Mouse (Mus musculus) left cerebral cortex, adult 11 months (tissue): ENCODE data around the gene Klhl32.
A peak's percentile ranks its signal among the peaks of the same experiment; 100 is the strongest.
"Not testable (repeated sequence)": the region's sequence is repeated elsewhere in the genome, so short reads cannot be mapped to it uniquely, and the experiment has no call there.

ENCODE experiments used
- DNase-seq: peaks from one replicate; pipeline ENCODE4 v3.0.0; 2022; ENCODE audit warnings: low spot score

Klhl32 gene

DNA sequence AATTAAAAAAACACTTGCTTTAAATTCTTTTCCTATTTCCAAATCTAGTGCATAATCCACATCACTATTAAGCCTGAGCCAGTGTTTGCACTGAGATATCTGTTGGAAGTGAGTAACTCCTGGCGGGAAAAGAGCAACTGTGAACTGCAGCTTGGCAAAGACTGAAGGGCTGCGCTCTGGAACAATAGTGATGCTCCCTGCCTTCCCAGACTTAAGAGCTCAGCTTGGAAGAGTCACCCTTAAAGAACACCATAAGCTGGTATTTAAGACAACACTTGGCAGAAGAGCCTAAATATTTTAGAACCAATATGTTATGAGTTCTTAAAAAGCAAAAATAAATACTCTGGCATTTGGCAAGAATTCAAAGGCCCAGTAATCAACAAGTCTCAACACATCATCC lies 55.7 kb downstream of the Klhl32 start:
- DNase-seq = no peak

DNA sequence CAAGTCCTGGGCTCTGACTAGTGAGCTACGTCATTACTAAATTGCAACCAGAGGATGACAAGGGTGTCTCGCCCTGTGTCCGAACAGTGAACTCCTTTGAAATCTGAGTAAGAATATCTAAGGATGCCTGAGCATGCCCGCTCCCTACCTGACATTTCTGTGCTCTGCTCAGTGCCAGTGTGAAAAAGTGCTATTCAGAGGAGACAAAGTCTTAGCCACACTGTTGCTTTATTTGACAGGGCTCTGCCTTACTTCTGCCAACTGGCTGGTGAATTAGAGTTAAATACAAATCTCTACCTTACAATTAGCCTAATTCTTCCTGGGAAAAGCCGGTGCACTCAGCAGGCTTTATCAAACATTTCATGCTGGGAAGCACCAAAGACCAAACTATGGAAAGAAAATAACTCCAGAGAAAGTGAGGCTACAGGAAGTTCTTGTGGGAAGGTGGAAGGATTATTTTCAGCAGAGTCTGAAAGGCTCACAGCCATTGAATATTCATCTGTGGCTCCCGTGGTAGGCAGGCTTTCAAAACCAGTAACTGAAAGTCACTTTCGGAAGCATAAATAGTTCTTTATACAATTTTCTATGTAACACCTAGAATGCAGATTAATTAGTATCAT lies 57.1 kb downstream of the Klhl32 start:
- no peak for DNase-seq

DNA sequence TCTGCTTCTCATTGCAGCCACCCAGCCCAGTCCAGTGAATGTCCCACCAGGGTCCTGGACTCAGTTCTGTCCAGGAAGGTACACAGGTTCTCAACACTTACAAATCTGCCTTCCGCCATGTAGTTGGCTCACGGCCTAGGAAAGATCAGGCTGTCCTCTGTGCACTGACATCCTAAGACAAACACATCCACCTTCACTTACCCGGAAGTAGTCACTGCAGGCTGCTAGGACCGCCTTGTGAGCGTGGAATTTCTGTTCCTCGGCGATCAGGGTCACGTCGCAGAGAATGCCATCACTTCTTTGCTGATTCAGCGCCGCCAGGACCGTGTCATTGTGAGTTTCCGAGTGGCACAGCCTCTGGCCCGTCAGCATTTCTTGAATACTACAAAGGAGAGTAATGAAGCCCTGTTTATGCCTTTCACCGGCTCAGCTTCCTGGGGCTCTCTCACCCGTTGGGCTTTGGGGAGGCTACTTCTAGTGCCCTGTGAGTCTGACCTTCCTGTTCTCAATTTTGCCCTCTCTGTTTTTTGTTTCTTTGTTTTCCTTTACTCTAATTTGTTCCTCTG lies 58.4 kb downstream of the Klhl32 start:
- no peak for DNase-seq

DNA sequence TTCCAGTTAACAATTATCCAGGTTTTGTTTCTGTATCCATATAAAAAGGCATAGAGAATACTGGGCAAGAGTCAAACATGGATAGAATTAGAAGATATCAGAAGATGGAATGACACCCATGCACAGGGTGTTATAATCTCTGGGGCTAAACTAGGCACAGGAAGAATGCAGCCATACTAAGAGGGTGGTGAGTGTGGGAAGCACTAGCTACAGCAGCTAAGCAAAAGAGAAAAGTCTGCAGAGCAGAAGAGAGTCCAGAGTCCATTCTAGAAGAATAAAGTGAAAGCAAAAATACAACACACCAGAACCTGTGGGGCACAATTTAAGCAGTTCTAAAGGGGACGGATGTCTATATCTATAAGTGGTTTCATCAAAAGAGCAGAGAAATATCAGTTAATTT lies 61.6 kb downstream of the Klhl32 start:
- no peak for DNase-seq

DNA sequence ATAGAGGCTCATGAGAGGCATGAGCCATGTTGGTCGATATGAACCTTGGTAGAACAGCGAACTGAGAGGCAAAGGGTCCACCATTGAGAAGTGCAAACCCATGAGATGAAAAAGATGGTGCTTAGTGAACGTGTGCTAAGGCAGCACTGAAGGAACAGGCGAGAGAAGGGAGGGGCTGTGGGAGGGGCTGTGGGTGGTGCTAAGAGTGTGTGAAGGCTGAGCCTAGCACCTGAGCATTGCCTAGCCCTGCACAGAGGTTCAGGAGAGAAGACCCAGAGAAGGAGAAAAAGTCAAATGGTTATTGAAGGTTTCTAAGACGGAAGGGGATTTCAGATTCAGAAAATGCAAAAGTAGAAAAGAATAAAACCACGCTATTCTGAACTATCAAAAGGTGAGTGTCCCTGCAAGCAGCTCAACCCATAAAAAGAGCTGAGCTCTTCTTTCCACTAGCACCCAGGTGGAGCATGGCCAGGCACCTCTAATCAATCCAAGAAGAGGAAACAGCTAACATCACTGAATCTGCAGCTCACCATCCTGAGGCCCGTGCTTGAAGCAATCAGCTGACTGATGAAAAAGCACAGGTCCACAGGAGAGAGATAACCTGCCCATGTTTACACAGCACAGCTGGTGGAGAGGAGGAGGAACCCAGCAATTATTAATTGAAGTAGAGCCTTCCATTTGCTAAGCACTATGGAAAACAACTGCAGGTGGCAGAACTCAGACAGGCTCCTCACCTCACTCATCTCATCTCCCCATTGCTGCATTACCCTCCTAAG lies 65.0 kb downstream of the Klhl32 start:
- no peak for DNase-seq

DNA sequence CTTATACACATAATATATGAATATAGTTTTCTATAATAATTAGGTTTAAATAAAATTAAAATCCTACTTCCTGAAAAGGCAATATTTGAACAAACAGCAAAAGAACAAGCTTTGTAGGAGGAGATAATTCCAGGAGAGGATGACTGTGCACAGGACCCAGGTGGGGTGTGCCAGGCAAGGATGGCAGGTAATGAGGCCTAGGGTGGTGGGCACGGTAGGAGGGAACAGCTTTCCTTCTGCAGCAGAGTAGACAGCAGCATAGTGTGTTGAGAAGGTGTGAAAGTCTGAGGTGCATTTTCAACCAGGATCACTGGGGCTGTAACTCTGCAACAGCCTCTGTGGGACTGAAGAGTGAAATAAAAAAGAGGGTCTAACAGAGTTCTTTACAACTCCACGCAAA lies 85.0 kb downstream of the Klhl32 start:
- no peak for DNase-seq

DNA sequence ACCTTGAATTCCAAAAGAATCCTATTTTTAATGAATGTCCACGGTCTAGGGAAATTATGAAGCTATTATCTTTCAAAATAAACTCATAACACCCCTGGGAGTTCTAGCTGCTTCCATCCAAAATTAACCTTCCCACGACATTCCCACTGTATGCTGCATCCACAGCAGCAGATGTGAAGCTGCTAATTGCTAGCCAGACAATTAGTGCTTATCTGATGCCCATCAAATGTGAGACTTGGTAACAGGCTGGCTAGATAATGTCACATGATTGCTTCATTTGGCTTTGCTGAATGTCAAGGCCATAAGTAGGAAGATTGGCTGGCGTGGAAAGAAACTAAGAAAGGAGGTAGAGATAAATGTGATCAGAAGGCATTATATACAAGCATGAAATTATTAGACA lies 85.5 kb downstream of the Klhl32 start:
- no peak for DNase-seq

DNA sequence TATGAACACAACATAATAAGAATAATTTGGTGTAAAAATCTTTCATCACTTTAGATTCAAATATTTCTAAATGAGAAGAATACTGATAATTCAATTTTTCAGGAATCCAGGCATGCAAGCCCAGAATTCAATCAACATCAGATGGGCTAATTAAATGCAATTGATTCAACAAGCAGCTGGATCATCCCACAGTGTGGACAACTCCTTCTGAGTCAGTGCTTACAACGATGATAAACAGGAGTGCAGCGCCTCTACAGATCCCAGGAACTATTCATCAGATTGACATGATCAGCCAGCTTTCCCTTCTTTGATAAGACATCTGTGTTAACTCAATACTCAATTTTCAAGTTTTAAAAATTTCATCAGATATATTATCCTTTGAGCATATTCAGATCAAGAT lies 86.4 kb downstream of the Klhl32 start:
- no peak for DNase-seq

DNA sequence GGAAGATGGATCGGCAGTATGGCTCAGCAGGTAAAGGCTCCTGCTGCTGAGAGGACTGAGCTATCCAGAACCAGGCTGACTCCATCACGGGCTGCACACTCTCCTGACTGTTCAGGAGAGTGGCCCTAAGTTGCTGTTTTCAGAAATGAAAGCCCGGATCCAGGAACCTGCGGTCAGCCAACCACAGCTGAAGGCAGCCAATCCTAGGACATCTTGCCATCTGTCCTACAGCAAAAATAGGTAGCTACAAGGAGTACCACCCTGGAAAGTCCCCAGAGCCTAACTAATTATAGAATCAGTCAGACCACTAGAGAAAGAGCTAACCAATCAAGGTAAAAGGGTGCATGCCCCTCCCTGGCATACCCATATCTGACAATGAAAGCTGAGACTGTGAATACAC lies 87.5 kb downstream of the Klhl32 start:
- DNase-seq = no peak

- no peak for DNase-seq
Measured at GRCm38 (mm10) chr4:24758954-24759353, 92.0 kb downstream of the Klhl32 start.

DNA sequence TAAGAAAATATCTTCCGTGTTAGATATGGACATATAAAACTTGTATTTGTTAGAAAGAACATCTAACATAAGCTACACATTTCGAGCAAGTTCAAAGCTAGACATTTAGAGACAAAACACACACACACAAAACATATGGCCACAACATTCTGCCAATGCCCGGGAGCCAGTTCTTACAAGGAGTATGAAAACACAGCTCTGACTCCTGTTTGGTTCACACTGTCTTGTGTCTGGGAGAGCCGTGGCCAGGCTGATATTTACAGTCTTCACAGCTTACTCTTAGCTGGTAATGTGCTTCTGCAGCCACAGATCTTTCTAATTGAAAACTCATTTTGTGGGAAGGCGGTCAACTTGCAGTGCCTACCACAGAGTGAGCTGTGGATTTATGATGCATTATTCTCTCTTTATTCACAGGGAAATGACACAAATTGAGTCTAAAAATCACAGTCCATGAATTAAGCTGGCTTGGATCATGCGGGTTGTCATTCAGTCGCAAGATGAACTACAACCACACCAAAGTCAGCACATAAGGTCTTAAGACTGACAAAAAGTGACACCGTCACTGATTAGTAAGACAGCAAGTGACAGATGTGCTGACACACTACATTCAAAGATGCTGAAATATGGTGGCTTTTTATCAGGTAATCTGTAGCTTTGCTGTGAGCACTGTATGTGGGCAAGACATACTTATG lies 98.3 kb downstream of the Klhl32 start:
- DNase-seq = peak; percentile 6

GRCm38 (mm10) chr4:24737080-24737479 lies 113.8 kb downstream of the Klhl32 start:
- DNase-seq = peak; percentile 70

DNA sequence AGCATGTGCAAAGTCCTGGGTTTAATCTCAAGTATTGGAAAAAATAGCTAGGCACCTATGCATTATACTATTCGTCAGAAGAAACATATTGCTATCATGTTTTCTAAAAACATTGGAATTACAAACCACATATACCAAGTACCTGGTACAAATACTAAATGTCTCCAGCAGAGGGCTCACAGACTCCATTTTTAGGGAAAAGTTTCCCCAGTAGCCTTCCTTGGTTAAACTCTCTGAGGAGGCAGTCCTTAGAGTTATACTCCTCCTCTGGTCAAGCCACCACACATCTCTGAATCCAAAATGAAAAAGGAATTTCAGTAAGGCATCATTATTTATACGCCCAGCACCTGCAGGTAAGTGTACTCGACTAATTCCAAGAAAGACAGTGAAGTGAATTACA lies 130.1 kb downstream of the Klhl32 start:
- DNase-seq = peak; percentile 34

- DNase-seq = no peak
Measured at GRCm38 (mm10) chr4:24715559-24715958, 135.4 kb downstream of the Klhl32 start.

DNA sequence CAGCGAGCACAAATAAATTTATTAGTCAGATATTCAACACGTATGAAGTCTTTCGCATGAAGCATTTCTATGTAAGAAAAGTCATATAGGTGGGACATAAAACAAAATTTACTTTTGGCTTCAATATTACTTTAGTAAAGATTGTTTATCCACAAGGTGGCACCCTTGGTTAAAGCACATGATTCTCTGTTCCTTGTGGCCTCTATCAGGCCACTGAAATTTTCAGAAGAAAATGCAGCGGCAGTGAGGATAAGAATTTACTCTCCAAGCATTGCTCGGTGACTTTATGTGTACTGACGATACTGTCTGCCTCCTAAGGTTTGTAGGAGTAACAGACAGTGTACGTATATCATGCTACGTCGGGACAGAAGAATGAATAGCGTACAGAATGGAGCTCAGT lies 136.6 kb downstream of the Klhl32 start:
- DNase-seq = no peak

GRCm38 (mm10) chr4:24698528-24699117 lies 152.3 kb downstream of the Klhl32 start:
- DNase-seq = no peak

DNA sequence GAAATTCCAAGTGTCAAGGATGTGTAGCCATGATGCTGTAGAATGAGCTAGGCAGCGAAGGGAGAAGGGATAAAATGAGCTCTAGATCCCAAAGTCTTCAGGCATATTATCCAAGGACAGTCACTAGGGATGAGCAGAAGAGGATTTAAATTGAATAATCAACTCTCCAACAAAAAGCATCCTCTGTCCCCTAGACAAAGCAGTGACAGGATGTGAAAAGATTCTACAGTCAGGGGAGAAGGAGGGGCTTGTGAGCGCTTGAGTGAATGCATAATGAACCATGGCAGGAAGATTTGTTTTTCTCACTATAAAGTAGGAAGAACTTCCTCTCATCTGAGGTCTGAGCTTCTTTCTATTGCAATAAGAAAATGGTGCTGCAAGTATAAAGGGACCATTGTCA lies 170.8 kb downstream of the Klhl32 start:
- DNase-seq = no peak

- DNase-seq = no peak
Measured at GRCm38 (mm10) chr4:24670007-24670406, 180.9 kb downstream of the Klhl32 start.

DNA sequence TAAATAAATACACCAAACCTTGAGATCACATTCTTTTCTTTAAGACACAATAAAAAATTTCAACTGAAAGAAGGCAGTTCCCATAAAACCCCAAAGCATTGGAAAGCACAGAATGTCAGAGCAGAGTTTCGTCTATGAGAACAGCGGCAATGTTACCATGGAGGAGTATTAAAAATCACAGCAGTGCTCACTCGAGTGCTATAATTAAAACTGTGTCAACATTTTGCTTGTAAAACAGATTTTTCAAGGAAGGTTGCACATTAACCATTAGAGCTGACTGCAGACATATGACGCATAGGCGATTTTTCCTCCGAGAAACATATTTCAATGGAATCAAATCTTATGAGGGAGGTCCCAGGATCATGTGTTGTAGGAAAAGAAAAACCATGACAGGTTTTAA lies 191.7 kb downstream of the Klhl32 start:
- no peak for DNase-seq

- not testable (repeated sequence) for DNase-seq
Measured at GRCm38 (mm10) chr4:24644735-24645134, 206.2 kb downstream of the Klhl32 start.

DNA sequence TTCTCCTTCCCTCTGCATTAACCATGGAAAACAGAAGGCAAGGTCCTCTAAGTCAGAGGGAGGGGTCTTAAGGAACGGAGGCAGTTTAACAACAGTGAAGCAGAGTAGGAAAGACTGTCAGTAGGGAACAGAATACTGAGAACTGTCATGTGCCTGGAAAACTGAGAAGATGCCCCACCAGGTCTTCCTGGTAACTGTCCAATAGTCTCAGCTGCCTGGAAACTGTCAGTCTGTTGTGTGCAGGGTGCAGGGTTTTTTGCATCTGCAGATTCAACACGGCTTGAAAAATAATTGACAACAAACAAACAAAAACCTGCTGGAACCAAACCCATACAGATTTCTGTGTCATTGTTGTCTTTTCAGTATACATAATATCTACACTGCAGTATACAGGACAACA lies 208.6 kb downstream of the Klhl32 start:
- no peak for DNase-seq

DNA sequence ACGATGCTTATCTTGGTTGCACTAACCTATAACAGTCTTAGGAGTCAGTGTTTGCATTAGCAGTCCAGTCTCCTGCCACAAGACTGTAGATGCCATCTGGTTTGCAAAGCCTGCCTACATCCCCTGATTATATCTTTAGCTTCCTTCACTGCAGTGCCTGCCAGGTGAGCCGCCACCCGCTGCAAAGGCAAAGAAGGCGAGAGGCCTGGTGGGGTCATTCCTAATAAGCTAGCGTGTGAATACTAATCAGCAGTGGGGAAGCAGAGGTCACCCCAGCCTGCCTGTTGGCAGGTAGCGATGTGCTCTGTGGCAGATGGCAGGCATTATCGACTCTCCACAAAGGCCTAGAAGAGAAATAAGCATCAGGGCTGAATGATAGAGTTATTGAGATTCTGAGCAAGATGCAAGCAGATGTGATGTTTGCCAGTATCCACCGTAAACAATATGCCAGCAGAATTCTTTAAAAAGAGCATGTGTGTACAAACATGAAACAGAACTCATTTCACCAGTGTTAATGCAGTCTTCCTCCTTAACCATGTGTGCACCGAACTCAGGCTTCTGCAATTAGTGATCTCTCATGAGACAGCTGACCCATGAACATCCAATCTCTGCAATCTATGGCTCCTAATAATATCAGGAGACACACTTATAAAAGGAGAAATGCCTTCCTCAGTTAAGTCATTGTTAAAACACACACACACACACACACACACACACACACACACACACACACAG lies 219.6 kb downstream of the Klhl32 start:
- no peak for DNase-seq
